Mouse (Mus musculus): ENCODE results near the gene Emilin1. TPM values are rescaled to one million over a fixed set of nuclear protein-coding genes. Genes with fewer than 3 reads are reported as not detected.
A peak's percentile ranks its signal among the peaks of the same experiment; 100 is the strongest.

The Emilin1 gene
- polyA plus RNA-seq (2015; fragmentation: Nextera tagmentation; extraction: Ambion mirVana), result 258 and 306 TPM in 2 replicates

DNA sequence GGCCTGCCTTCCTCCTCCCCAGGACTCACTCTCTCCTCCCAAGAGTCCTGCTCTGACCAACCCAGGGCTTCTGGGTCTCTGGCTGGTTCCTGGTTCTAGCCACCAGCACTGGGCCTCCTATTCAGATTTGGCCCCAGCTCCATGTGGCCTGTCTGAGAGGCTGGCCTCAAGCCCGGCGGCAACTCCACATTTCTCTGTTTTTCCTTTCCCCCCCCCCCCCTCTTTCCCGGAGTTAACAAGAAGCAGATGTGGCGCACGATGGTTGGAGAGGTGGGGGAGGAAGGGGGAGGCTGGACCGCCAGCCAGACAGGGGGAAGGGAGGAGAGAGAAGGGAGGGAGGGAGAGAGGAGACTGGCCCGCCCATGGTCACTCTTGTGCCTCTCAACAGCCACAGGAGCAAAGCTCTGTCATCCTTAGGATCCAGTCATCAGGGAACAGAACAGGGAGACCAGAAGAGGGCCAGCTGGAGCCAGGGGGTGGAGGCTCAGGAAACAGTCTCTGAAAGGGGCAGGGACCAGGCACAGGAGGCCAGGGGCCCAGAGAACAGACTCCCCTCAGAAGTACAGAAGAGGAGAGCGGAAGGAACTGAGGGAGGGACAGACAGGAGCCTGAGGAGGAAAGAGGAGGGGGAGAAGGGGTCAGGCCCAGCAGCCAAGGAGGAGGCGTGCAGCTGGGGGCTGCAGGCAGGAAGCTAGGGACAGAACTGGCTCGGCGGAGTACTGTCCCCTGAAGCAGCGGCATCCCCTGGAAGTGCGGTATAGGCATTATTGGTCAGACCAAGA lies at the start of gene Emilin1:
TSS of gene Emilin1 (plus strand) at position 343 of the 782 bp plus-strand sequence.
- Histone ChIP-seq H3K9me3 (replicated peaks) (no peaks in the 10 kb centered on the region), H3K36me3 (peaks cover 16% of the 10 kb centered on the region), H3K4me1 (peaks cover 96% of the 10 kb centered on the region), H3K4me2 (peak within 1 kb of the TSS; percentile 62), H3K9ac (peak within 1 kb of the TSS; percentile 64), H3K27me3 (no peaks in the 10 kb centered on the region), H3K27ac (peak within 1 kb of the TSS; percentile 96), H3K4me3 (replicated peaks) (peak within 1 kb of the TSS; percentile 56)
- WGBS, result 6% methylated on average over 12 of the region's 13 CpGs
- peak; percentile 78 for ATAC-seq (replicated peaks; ENCODE audit: low FRiP score)

DNA sequence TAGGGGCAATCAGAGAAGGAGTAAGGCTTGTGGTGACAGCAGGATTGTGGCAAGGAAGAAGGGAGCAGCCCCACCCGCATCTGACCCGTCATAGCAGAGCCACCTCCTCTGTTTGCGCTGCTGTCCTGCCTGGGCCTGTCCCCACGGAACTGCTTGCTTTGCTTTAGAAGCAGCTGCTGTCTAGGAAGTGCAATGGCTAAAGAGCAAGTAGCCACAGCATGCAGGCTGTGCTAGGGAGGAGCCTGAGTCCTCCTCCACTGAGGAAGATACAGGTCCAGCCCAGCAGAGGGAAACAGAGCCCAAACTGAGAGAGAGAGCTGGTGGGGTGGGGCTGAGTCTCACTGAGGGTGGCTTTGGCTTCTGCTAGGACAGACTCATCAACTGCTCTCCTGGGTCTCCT lies 49.4 kb upstream of the Emilin1 start:
- Histone ChIP-seq H3K27me3 (no peaks in the 10 kb centered on the region), H3K4me3 (replicated peaks) (no peak overlapping the region), H3K4me2 (no peak overlapping the region), H3K9ac (no peak overlapping the region), H3K27ac (no peak overlapping the region), H3K36me3 (peaks cover 13% of the 10 kb centered on the region; the same call in 1 of the 2 replicates), H3K4me1 (peaks cover 14% of the 10 kb centered on the region), H3K9me3 (replicated peaks) (peaks cover 5% of the 10 kb centered on the region; the same call in 1 of the 2 replicates)
- 43% methylated on average over 4 of the region's 4 CpGs for WGBS
- 0 out of 2 replicates have a peak, but pooled peaks have one; percentile 37 for ATAC-seq (replicated peaks; ENCODE audit: low FRiP score)

DNA sequence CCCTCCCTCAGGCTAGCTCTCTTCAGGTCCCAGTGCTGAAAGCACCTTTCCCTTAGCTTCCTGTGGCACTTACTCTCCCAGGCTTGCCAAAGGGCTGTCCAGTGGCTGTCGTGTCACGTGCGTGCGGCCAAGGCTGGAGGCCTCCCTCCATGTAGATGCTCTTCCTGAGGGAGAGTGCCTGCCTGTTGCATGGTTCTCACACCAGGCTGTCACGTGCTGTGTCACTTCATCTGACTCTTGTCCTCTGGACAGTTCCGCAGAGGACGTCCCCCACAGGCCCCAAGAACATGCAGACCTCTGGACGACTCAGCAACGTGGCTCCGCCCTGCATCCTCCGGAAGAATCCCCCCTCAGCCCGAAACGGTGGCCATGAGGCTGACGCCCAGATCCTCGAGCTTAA lies 48.9 kb upstream of the Emilin1 start:
- H3K4me1 ChIP-seq, result peaks cover 17% of the 10 kb centered on the region
- no peak for ATAC-seq (replicated peaks; ENCODE audit: low FRiP score)
- H3K27me3 ChIP-seq, result no peaks in the 10 kb centered on the region
- no peak overlapping the region for H3K4me2 ChIP-seq
- no peak overlapping the region for H3K27ac ChIP-seq
- 50% methylated on average over 15 of the region's 15 CpGs for WGBS
- peaks cover 13% of the 10 kb centered on the region; the same call in 1 of the 2 replicates for H3K36me3 ChIP-seq
- no peak overlapping the region for H3K9ac ChIP-seq
- H3K9me3 ChIP-seq (replicated peaks), result peaks cover 5% of the 10 kb centered on the region; the same call in 1 of the 2 replicates
- no peak overlapping the region for H3K4me3 ChIP-seq (replicated peaks)

DNA sequence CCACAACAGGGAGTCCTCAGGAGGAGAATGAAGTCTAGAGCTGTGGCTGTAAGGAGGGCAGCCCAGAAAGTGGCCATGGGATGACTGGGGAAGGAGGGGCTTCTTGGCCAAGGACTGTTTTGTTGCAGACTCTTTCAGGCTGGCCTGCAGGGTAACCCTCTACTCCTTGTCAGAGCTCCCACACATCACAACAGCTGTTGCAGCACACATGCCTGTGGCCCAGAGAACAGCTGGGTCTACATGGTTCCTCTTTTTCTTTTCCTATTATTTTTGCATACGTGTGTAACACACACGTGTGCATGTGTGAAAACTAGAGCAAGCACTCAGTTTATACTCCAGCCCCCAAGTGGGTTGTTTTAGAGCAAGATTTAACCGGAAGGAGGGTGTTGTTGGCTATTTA lies 46.3 kb upstream of the Emilin1 start:
- H3K4me3 ChIP-seq (replicated peaks), result no peak overlapping the region
- H3K9ac ChIP-seq, result no peak overlapping the region
- H3K36me3 ChIP-seq, result peaks cover 26% of the 10 kb centered on the region
- no peaks in the 10 kb centered on the region for H3K9me3 ChIP-seq (replicated peaks)
- ATAC-seq (replicated peaks; ENCODE audit: low FRiP score), result no peak
- H3K27ac ChIP-seq, result no peak overlapping the region
- no peak overlapping the region for H3K4me2 ChIP-seq
- peaks cover 32% of the 10 kb centered on the region for H3K4me1 ChIP-seq
- H3K27me3 ChIP-seq, result no peaks in the 10 kb centered on the region
- WGBS, result 95% methylated on average over 3 of the region's 3 CpGs

DNA sequence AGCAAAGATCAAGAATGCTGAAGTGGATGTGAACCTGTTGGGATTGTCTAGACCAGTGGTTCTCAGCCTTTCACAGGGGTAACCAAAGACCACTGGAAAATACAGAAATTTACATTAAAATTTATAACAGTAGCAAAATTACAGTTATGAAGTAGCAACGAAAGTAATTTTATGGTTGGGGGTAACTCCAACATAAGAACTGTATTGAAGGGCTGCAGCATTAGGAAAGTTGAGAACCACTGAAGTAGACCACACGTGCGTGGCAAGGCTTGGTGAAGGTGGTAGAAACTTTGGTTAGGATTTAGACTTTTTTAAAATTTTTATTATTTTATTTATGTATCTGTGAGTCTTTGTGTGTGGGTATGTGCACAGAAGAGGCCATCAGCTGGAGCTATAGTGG lies 45.5 kb upstream of the Emilin1 start, which contains the start of gene Tmem214:
TSS of gene Tmem214 (plus strand) at position 301 of the 400 bp plus-strand sequence.
- ATAC-seq (replicated peaks; ENCODE audit: low FRiP score), result no peak
- Histone ChIP-seq H3K9ac (no peak within 1 kb of the TSS), H3K4me1 (peaks cover 32% of the 10 kb centered on the region), H3K27ac (0 out of 2 replicates have a peak within 1 kb of the TSS, but pooled peaks have one; percentile 76), H3K4me3 (replicated peaks) (no peak within 1 kb of the TSS), H3K36me3 (peaks cover 32% of the 10 kb centered on the region), H3K9me3 (replicated peaks) (no peaks in the 10 kb centered on the region), H3K4me2 (peak within 1 kb of the TSS; percentile 65; the same call in 1 of the 2 replicates), H3K27me3 (no peaks in the 10 kb centered on the region)
- 96% methylated on average over 3 of the region's 3 CpGs for WGBS

DNA sequence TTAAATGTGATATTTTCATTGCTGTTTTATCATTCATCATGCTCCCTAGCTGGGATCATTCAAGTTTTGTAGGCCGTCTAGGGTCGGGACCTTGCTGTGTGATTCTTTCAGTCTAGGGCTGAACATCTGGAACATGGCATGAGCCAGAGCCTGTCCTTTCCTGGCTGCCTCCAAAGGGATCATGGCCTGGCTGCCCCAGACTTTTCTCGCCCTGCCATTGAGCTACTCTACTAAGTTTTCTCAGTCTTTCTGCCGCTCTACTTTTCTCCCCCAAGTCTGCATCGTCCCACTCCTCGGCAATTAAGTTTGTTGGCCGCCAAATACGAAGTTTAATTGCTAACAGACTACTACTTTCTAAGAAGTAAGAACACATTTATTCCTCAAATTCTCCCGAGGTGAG lies 44.2 kb upstream of the Emilin1 start:
- H3K4me2 ChIP-seq, result peak overlapping the region; percentile 65
- peak overlapping the region; percentile 89 for H3K4me3 ChIP-seq (replicated peaks)
- peaks cover 45% of the 10 kb centered on the region for H3K36me3 ChIP-seq
- peak overlapping the region; percentile 91 for H3K9ac ChIP-seq
- ATAC-seq (replicated peaks; ENCODE audit: low FRiP score), result 0 out of 2 replicates have a peak, but pooled peaks have one; percentile 34
- H3K27ac ChIP-seq, result peak overlapping the region; percentile 76
- H3K4me1 ChIP-seq, result peaks cover 27% of the 10 kb centered on the region
- WGBS, result 15% methylated on average over 9 of the region's 9 CpGs
- H3K9me3 ChIP-seq (replicated peaks), result no peaks in the 10 kb centered on the region
- no peaks in the 10 kb centered on the region for H3K27me3 ChIP-seq

DNA sequence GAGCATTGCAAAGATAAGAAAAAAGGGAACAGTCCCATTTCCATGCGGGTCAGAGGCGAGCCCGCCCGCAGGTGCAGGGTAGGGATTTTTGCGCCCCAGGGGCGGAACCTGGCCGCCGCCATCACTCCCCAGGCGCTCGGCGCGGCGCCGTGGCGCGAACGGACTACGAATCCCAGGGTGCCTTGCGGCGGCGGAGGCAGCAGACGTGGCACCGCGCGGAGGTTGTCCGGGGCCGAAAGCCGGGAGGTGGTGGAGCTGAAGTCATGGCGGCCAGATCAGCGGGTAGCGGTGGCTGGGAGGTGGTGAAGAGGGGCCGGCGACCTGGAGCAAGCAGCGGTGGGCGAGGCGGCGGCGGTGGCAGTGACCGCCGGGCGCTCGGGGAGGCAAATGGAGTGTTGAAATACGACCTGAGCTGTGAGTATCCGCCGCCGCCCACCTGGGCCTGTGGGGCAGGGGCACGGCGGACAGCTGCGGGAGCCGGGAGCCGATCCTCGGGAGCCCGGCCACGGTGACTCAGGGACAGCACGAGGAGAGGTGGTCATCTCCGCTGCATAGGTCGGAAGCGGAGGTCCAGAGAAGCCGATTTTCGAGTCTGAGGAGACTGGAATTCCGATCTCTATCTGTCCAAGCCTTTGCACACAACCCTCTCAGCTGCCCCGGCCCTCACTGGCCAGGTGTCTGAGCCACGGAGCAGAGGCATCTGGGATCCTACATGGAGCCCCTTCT lies 43.6 kb upstream of the Emilin1 start:
- H3K36me3 ChIP-seq, result peaks cover 51% of the 10 kb centered on the region
- peak; percentile 93 for ATAC-seq (replicated peaks; ENCODE audit: low FRiP score)
- peaks cover 21% of the 10 kb centered on the region for H3K4me1 ChIP-seq
- WGBS, result 0% methylated on average over 63 of the region's 63 CpGs
- peak overlapping the region; percentile 91 for H3K9ac ChIP-seq
- H3K27me3 ChIP-seq, result no peaks in the 10 kb centered on the region
- peak overlapping the region; percentile 65 for H3K4me2 ChIP-seq
- H3K4me3 ChIP-seq (replicated peaks), result peak overlapping the region; percentile 89
- H3K27ac ChIP-seq, result peak overlapping the region; percentile 76
- no peaks in the 10 kb centered on the region for H3K9me3 ChIP-seq (replicated peaks)

DNA sequence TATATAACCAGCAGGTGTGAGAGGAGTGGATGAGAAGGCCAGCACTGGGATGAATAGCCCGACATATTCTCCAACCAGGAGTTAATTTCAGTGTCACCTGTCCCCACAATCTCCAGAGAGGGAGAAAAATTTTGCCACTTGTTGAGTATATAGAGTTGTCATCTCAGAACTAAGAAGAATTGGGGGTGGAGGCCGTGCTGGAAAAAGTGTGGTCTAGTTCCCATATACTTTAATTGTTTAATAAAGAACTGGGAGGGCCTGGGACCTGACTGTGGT lies 43.1 kb upstream of the Emilin1 start:
- no peak for ATAC-seq (replicated peaks; ENCODE audit: low FRiP score)
- Histone ChIP-seq H3K27me3 (no peaks in the 10 kb centered on the region), H3K9ac (peak overlapping the region; percentile 91), H3K9me3 (replicated peaks) (no peaks in the 10 kb centered on the region), H3K4me3 (replicated peaks) (peak overlapping the region; percentile 89), H3K36me3 (peaks cover 53% of the 10 kb centered on the region), H3K27ac (peak overlapping the region; percentile 76), H3K4me2 (peak overlapping the region; percentile 65), H3K4me1 (peaks cover 21% of the 10 kb centered on the region)
- WGBS, result 21% methylated on average over 2 of the region's 2 CpGs

DNA sequence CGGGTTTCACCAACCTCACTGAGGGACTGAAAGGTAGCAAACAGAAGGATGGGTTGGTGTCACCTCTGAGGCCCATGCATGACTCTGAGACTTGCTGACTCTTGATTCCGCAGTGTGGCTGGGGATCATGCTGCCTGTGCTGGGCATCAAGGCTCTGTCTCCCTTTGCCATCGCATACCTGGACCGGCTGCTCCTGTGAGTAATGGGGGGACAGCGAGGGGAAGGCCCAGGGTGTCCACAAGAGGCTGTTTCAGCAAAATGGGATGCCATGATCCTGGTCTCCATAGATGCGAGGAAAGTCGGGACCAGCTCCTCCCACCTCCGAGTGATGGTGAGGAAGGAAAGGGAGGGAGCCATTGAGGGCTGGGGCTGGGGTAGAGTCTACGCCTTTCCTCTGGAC lies 40.6 kb upstream of the Emilin1 start:
- no peak for ATAC-seq (replicated peaks; ENCODE audit: low FRiP score)

DNA sequence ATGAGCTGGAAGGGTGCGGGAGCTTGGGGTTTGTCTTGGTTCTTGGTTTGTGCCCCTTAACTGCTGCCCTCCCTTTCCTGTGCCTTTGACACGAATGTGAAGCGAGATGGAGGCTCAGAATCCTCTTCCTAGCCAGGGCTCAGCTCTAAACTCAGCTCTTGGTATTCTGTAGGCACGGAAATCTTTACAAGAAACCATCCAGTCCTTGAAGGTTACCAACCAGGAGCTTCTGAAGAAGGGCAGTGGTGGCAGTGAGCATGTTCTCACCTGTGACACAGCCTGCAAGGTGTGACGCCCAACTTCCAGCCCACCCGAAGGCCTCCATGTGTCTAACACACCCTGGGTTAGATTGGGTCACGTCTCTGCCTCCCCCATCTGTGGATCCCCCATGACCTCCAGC lies 38.8 kb upstream of the Emilin1 start:
- ATAC-seq (replicated peaks; ENCODE audit: low FRiP score), result no peak
- H3K27ac ChIP-seq, result no peak overlapping the region

More for the DNA sequence above, 40.6 kb upstream of the Emilin1 start:
- Histone ChIP-seq H3K9ac (no peak overlapping the region), H3K36me3 (peaks cover 71% of the 10 kb centered on the region), H3K27me3 (no peaks in the 10 kb centered on the region), H3K4me1 (peaks cover 21% of the 10 kb centered on the region), H3K4me2 (no peak overlapping the region), H3K27ac (no peak overlapping the region), H3K9me3 (replicated peaks) (no peaks in the 10 kb centered on the region), H3K4me3 (replicated peaks) (no peak overlapping the region)
- 85% methylated on average over 9 of the region's 9 CpGs for WGBS

DNA sequence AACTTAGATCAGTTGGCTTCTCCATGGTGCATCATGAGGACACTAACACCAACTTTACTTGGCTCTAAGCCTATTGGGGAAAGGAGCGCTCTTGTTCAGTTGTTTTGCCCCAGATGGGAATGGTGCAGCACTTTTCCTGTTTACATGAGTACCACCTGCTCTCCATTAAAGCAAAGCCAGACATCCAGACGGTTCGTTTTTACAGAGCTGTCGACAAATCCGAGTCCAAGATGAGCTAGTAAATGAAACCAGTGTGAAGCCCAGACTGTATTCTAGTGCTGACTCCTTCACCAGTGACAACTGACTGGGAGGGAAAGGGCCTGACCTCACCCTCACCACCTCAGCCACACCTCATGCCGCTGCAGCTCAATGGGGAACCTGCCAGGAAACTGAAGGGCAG lies 34.6 kb upstream of the Emilin1 start:
- Histone ChIP-seq H3K4me3 (replicated peaks) (no peak overlapping the region), H3K9me3 (replicated peaks) (no peaks in the 10 kb centered on the region), H3K4me1 (no peaks in the 10 kb centered on the region), H3K36me3 (peaks cover 46% of the 10 kb centered on the region), H3K27ac (no peak overlapping the region), H3K9ac (no peak overlapping the region), H3K4me2 (no peak overlapping the region), H3K27me3 (no peaks in the 10 kb centered on the region)
- WGBS, result 52% methylated on average over 6 of the region's 6 CpGs
- no peak for ATAC-seq (replicated peaks; ENCODE audit: low FRiP score)

More for the DNA sequence above, 38.8 kb upstream of the Emilin1 start:
- Histone ChIP-seq H3K4me3 (replicated peaks) (no peak overlapping the region), H3K4me2 (no peak overlapping the region), H3K36me3 (peaks cover 78% of the 10 kb centered on the region), H3K4me1 (peaks cover 15% of the 10 kb centered on the region), H3K9me3 (replicated peaks) (no peaks in the 10 kb centered on the region), H3K27me3 (no peaks in the 10 kb centered on the region), H3K9ac (no peak overlapping the region)
- WGBS, result 88% methylated on average over 7 of the region's 7 CpGs

DNA sequence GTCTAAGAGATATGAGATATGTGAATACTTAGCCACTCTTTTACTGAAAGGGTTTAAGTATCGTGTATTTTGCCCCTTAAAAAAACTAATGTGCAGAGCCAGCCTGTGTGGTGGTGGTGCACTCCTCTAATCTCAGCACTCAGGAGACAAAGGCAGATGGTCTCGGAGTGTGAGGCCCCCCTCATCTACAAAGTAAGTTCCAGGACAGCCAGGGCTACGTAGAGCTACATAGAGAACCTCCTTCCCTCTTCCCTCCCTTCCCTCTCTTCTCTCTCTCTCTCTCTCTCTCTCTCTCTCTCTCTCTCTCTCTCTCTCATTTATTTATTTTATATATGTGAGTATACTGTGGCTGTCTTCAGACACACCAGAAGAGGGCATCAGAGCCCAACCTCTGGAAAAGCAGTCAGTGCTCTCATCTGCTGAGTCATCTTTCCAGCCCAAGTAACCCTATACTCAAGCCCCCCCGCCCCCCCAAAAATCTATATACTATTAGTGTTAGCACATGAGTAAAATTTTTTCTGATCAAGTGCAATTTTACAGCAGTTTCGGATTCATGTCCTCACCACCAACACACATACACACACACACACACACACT lies 33.8 kb upstream of the Emilin1 start:
- ATAC-seq (replicated peaks; ENCODE audit: low FRiP score), result no peak
- Histone ChIP-seq H3K4me1 (no peaks in the 10 kb centered on the region), H3K27me3 (no peaks in the 10 kb centered on the region), H3K9ac (no peak overlapping the region), H3K4me2 (no peak overlapping the region), H3K27ac (no peak overlapping the region), H3K4me3 (replicated peaks) (no peak overlapping the region), H3K36me3 (peaks cover 38% of the 10 kb centered on the region), H3K9me3 (replicated peaks) (no peaks in the 10 kb centered on the region)
- WGBS, result 76% methylated on average over 5 of the region's 5 CpGs
